Comparison of ENCODE assay signal across 8 mouse cellular contexts in the genomic region with DNA sequence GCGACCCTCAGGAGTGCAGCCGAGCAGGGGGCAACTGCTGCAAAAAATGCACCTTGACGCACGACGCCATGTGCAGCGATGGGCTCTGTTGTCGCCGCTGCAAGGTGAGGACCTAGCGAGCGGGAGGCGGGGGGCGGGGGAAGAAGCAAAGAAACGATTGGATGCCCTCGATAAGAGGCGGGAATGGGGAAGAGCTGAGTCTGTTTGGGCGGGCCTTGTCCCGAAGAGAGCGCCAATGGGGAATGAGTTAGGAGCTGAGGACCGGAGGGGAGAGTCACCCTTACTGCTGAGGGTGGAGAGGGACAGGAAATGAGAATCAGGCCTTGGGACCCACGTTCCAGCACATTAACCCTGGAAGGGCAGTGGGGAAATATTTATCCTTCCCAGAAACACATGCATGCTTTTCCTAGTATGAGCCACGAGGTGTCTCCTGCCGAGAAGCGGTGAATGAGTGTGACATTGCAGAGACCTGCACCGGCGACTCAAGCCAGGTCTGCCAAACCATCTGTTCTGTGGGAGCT. TPM values are rescaled to one million over a fixed set of nuclear protein-coding genes. Genes with fewer than 3 reads are reported as not detected.
DNase-seq lines count a peak whose midpoint lies in the region; ATAC-seq and TF ChIP-seq lines count a peak whose summit lies in the region.

No protein-coding gene starts in this region.

- H3K4me2 ChIP-seq in forebrain, embryonic 11.5 days (ENCODE audit: low read depth, low read length, severe bottlenecking): peak overlapping the region; percentile 92
- peak overlapping the region; percentile 98 for H3K4me2 ChIP-seq in heart, embryonic 15.5 days
- peak overlapping the region; percentile 70 for H3K4me2 ChIP-seq in liver, embryonic 16.5 days (ENCODE audit: low read depth, low read length)
- peak overlapping the region; percentile 87 for H3K4me2 ChIP-seq in neural tube, embryonic 14.5 days (ENCODE audit: low read depth, low read length)

- H3K4me3 ChIP-seq in MEL (ENCODE audit: control insufficient read depth in 1 of 2, insufficient read depth in 1 of 2, low read depth in 2 of 2, low read length in 2 of 2): peak overlapping the region in 1 of 2 experiments; percentile 44; a peak in 1 of 4 replicates
- H3K4me3 ChIP-seq in forebrain, embryonic 11.5 days (ENCODE audit: low read depth, low read length): peak overlapping the region; percentile 50
- peak overlapping the region; percentile 60 for H3K4me3 ChIP-seq in heart, embryonic 15.5 days
- H3K4me3 ChIP-seq in liver, embryonic 16.5 days (ENCODE audit: low read depth, low read length): peak overlapping the region; percentile 49
- H3K4me3 ChIP-seq in neural tube, embryonic 14.5 days (ENCODE audit: low read depth, low read length): peak overlapping the region; percentile 60

- no peak for TF ChIP-seq EP300 in MEL (IDR thresholded peaks at IDR 0.05; ENCODE audit: low read depth in 1 of 2, low read length in 2 of 2)

- H3K27ac ChIP-seq in MEL (ENCODE audit: control insufficient read depth, low read depth, low read length): no peak overlapping the region
- peak overlapping the region; percentile 83 for H3K27ac ChIP-seq in forebrain, embryonic 11.5 days (ENCODE audit: low read depth, low read length)
- H3K27ac ChIP-seq in heart, embryonic 15.5 days: peak overlapping the region; percentile 71
- no peak overlapping the region for H3K27ac ChIP-seq in liver, embryonic 16.5 days (ENCODE audit: low read length)
- H3K27ac ChIP-seq in neural tube, embryonic 14.5 days (ENCODE audit: low read depth, low read length): peak overlapping the region; percentile 92

- H3K4me1 ChIP-seq in MEL (ENCODE audit: control insufficient read depth in 1 of 2, insufficient read depth in 2 of 2, low read length in 2 of 2): peaks cover 0 to 10% of the 10 kb centered on the region in 2 experiments; a peak in 2 of 4 replicates
- peaks cover 35% of the 10 kb centered on the region; the same call in 1 of the 2 replicates for H3K4me1 ChIP-seq in forebrain, embryonic 11.5 days (replicated peaks; ENCODE audit: control insufficient read depth, insufficient read depth, low read length)
- peaks cover 49% of the 10 kb centered on the region for H3K4me1 ChIP-seq in heart, embryonic 15.5 days (replicated peaks)
- H3K4me1 ChIP-seq in liver, embryonic 16.5 days (ENCODE audit: control insufficient read depth, low read depth, low read length): peaks cover 6% of the 10 kb centered on the region
- H3K4me1 ChIP-seq in neural tube, embryonic 14.5 days (ENCODE audit: control insufficient read depth, insufficient read depth, low read length): peaks cover 25% of the 10 kb centered on the region

- peak overlapping the region; percentile 4; the same call in 1 of the 2 replicates for H3K9ac ChIP-seq in MEL (ENCODE audit: control insufficient read depth, low read depth, low read length, poor library complexity, severe bottlenecking)
- H3K9ac ChIP-seq in forebrain, embryonic 11.5 days (ENCODE audit: low read length): peak overlapping the region; percentile 84
- H3K9ac ChIP-seq in heart, embryonic 15.5 days: peak overlapping the region; percentile 58
- H3K9ac ChIP-seq in liver, embryonic 16.5 days (ENCODE audit: low read depth, low read length): no peak overlapping the region
- H3K9ac ChIP-seq in neural tube, embryonic 14.5 days (replicated peaks; ENCODE audit: low read depth, low read length): peak overlapping the region; percentile 90

- TF ChIP-seq POLR2A in MEL (IDR thresholded peaks at IDR 0.05; ENCODE audit: control insufficient read depth in 1 of 2, insufficient read depth in 1 of 2, low read depth in 1 of 2, low read length in 2 of 2, poor library complexity in 1 of 2): no peak

- TF ChIP-seq RAD21 in MEL (IDR thresholded peaks at IDR 0.05; ENCODE audit: low read depth, low read length): no peak

- peaks cover 0 to 3% of the 10 kb centered on the region in 2 experiments; a peak in 1 of 4 replicates for H3K27me3 ChIP-seq in MEL (ENCODE audit: control insufficient read depth in 1 of 2, insufficient read depth in 2 of 2, low read length in 2 of 2)
- H3K27me3 ChIP-seq in forebrain, embryonic 11.5 days (ENCODE audit: control insufficient read depth, insufficient read depth, low read length): no peaks in the 10 kb centered on the region; the same call in 1 of the 2 replicates
- H3K27me3 ChIP-seq in heart, embryonic 15.5 days: peaks cover 7% of the 10 kb centered on the region; the same call in 1 of the 2 replicates
- peaks cover 20% of the 10 kb centered on the region for H3K27me3 ChIP-seq in liver, embryonic 16.5 days (ENCODE audit: control insufficient read depth, insufficient read depth, low read depth, low read length)
- no peaks in the 10 kb centered on the region for H3K27me3 ChIP-seq in neural tube, embryonic 14.5 days (ENCODE audit: control insufficient read depth, insufficient read depth, low read length)

- no peaks in the 10 kb centered on the region for H3K36me3 ChIP-seq in MEL (ENCODE audit: control insufficient read depth in 1 of 2, insufficient read depth in 2 of 2, low read length in 2 of 2)
- no peaks in the 10 kb centered on the region; the same call in 1 of the 2 replicates for H3K36me3 ChIP-seq in forebrain, embryonic 11.5 days (ENCODE audit: control insufficient read depth, insufficient read depth, low read length)
- H3K36me3 ChIP-seq in heart, embryonic 15.5 days: no peaks in the 10 kb centered on the region
- H3K36me3 ChIP-seq in liver, embryonic 16.5 days (ENCODE audit: control insufficient read depth, insufficient read depth): no peaks in the 10 kb centered on the region
- H3K36me3 ChIP-seq in neural tube, embryonic 14.5 days (ENCODE audit: control insufficient read depth, insufficient read depth, low read length): peaks cover 7% of the 10 kb centered on the region

- 3% methylated on average over 25 of the region's 25 CpGs for WGBS in forebrain, embryonic 11.5 days
- 2% methylated on average over 25 of the region's 25 CpGs for WGBS in heart, embryonic 15.5 days
- 4% methylated on average over 25 of the region's 25 CpGs for WGBS in liver, embryonic 16.5 days (ENCODE audit: insufficient replicate concordance)
- 1% methylated on average over 25 of the region's 25 CpGs for WGBS in neural tube, embryonic 14.5 days

- peak; percentile 77 for ATAC-seq in forebrain, embryonic 11.5 days (replicated peaks; ENCODE audit: low FRiP score)
- peak; percentile 87 for ATAC-seq in heart, embryonic 15.5 days (replicated peaks; ENCODE audit: insufficient number of reproducible peaks, insufficient read depth, low FRiP score, low read depth)
- ATAC-seq in liver, embryonic 16.5 days (ENCODE audit: low read depth): peak; percentile 63
- ATAC-seq in neural tube, embryonic 14.5 days (ENCODE audit: low read depth): peak; percentile 85

- TF ChIP-seq CTCF in MEL (IDR thresholded peaks at IDR 0.05 in 2 of 3, conservative IDR thresholded peaks at IDR 0.05 in 1 of 3; ENCODE audit: control insufficient read depth in 1 of 3, insufficient read depth in 1 of 3, low read depth in 2 of 3, low read length in 3 of 3, poor library complexity in 1 of 3, severe bottlenecking in 1 of 3): peak in 2 of 3 experiments; percentile 5 to 19; a peak in 2 of 6 replicates

- DNase-seq in MEL (ENCODE audit: low read depth, low spot score): peak; percentile 89
- DNase-seq in c-Kit-positive CD71-negative TER-119-negative erythroid progenitor cells, embryonic 14.5 days (ENCODE audit: low read depth): peak; percentile 31
- peak; percentile 92 for DNase-seq in forebrain, embryonic 11.5 days (ENCODE audit: low spot score)
- DNase-seq in kidney, postnatal 10 days: peak; percentile 94
- peak; percentile 72 for DNase-seq in thymus, postnatal 4 days

- no peaks in the 10 kb centered on the region for H3K9me3 ChIP-seq in MEL (replicated peaks; ENCODE audit: insufficient read depth, low read length)
- no peaks in the 10 kb centered on the region for H3K9me3 ChIP-seq in forebrain, embryonic 11.5 days (ENCODE audit: control insufficient read depth, low read length)
- no peaks in the 10 kb centered on the region for H3K9me3 ChIP-seq in heart, embryonic 15.5 days (replicated peaks)
- no peaks in the 10 kb centered on the region for H3K9me3 ChIP-seq in liver, embryonic 16.5 days (replicated peaks; ENCODE audit: control insufficient read depth, low read length)
- H3K9me3 ChIP-seq in neural tube, embryonic 14.5 days (ENCODE audit: control insufficient read depth, low read length): no peaks in the 10 kb centered on the region

- H3K79me2 ChIP-seq in MEL (ENCODE audit: control insufficient read depth, insufficient read depth, low read length, poor library complexity): no peaks in the 10 kb centered on the region

TF ChIP-seq in MEL, 35 proteins besides CTCF, POLR2A, EP300 and RAD21:
- TF ChIP-seq MAX (IDR thresholded peaks at IDR 0.05; ENCODE audit: low read length) (peak; percentile 74), GABPA (IDR thresholded peaks at IDR 0.05; ENCODE audit: low read depth, low read length) (no peak), SMC3 (IDR thresholded peaks at IDR 0.05; ENCODE audit: low read depth, low read length) (0 out of 2 replicates have a peak, but pooled peaks have one; percentile 20), SIN3A (IDR thresholded peaks at IDR 0.05; ENCODE audit: low read length) (0 out of 2 replicates have a peak, but pooled peaks have one; percentile 11), MXI1 (IDR thresholded peaks at IDR 0.05; ENCODE audit: low read depth, low read length) (0 out of 2 replicates have a peak, but pooled peaks have one; percentile 38)

RNA-seq across cellular contexts. Expression of a gene that starts 13.4 kb away (rescaled TPM):
- 0.08 and 0.13 TPM in 2 replicates for total RNA-seq in MEL (2012; rRNA removed)
- polyA plus RNA-seq in MEL (2012; ENCODE audit: insufficient read depth in 1 of 2, insufficient read length in 2 of 2, low read depth in 1 of 2, low replicate concordance in 2 of 2, missing spikeins in 1 of 2): under 1 TPM in 1 of 2 experiments, not detected in 1; 0.36 TPM
- 11.7 and 14.0 TPM in 2 replicates for polyA plus RNA-seq in forebrain, embryonic 11.5 days (2014; fragmentation: Nextera tagmentation; extraction: Ambion mirVana)
- polyA plus RNA-seq in heart, embryonic 15.5 days (2015; fragmentation: Nextera tagmentation; extraction: Ambion mirVana): 5.5 and 6.7 TPM in 2 replicates
- polyA plus RNA-seq in liver, embryonic 16.5 days (2015; fragmentation: Nextera tagmentation; extraction: Ambion mirVana): 0.08 and 0.35 TPM in 2 replicates
- polyA plus RNA-seq in neural tube, embryonic 14.5 days (2014; fragmentation: Nextera tagmentation; extraction: Ambion mirVana): 22.2 and 31.8 TPM in 2 replicates

RNA-seq across cellular contexts. Expression of a gene that starts 44.8 kb away (rescaled TPM):
- not detected in 2 replicates for total RNA-seq in MEL (2012; rRNA removed)
- polyA plus RNA-seq in MEL (2012; ENCODE audit: insufficient read depth in 1 of 2, insufficient read length in 2 of 2, low read depth in 1 of 2, low replicate concordance in 2 of 2, missing spikeins in 1 of 2): not detected
- 95.7 and 96.1 TPM in 2 replicates for polyA plus RNA-seq in forebrain, embryonic 11.5 days (2014; fragmentation: Nextera tagmentation; extraction: Ambion mirVana)
- polyA plus RNA-seq in heart, embryonic 15.5 days (2015; fragmentation: Nextera tagmentation; extraction: Ambion mirVana): 46.6 and 48.5 TPM in 2 replicates
- polyA plus RNA-seq in liver, embryonic 16.5 days (2015; fragmentation: Nextera tagmentation; extraction: Ambion mirVana): 0.91 and 1.4 TPM in 2 replicates
- polyA plus RNA-seq in neural tube, embryonic 14.5 days (2014; fragmentation: Nextera tagmentation; extraction: Ambion mirVana): 34.1 and 34.7 TPM in 2 replicates

Comparison
In these comparisons a context has a peak if more than half of its experiments do, and no peak if none do; other contexts are left out.
1. DNase-seq: peak in every context shown above with its lines; median percentile 94 in kidney, postnatal 10 days; 92 in forebrain, embryonic 11.5 days; 89 in MEL; 72 in thymus, postnatal 4 days; 31 in c-Kit-positive CD71-negative TER-119-negative erythroid progenitor cells, embryonic 14.5 days.
2. H3K27ac ChIP-seq: peak in forebrain, embryonic 11.5 days (single experiment), heart, embryonic 15.5 days (single experiment) and neural tube, embryonic 14.5 days (single experiment); none in MEL (single experiment) and liver, embryonic 16.5 days (single experiment).
3. RNA of a gene that starts 44.8 kb away (polyA plus RNA-seq): 95.7 to 96.1 TPM in forebrain, embryonic 11.5 days, 46.6 to 48.5 TPM in heart, embryonic 15.5 days and 34.1 to 34.7 TPM in neural tube, embryonic 14.5 days; 0.91 to 1.4 TPM in liver, embryonic 16.5 days and not detected in MEL; every median in the first group is over 10 times any median in the second.
4. Peak in every context shown above with its lines, with median percentiles within 50 percentile points of each other: ATAC-seq and H3K4me2 ChIP-seq.